Mouse (Mus musculus) layer of hippocampus, adult 6 months (tissue): ENCODE results near the gene Tspo2. TPM values are rescaled to one million over a fixed set of nuclear protein-coding genes. Genes with fewer than 3 reads are reported as not detected.

Source experiments
- long read RNA-seq, 2 experiments: library from polyadenylated mRNA; unstranded; transcript quantifications; one replicate each; pipeline ENCODE4 v2.0.0; 2019 to 2020
- polyA plus RNA-seq: library from polyadenylated mRNA; unstranded; fragments of <200 nt; fragmentation: Nextera tagmentation; gene quantifications from 2 replicates; pipeline ENCODE4 v1.2.3, GENCODE M21; 2021

Tspo2 gene
- not detected in 2 replicates for polyA plus RNA-seq
- long read RNA-seq, experiment 1: 0 reads
- long read RNA-seq, experiment 2: 0 reads

DNA sequence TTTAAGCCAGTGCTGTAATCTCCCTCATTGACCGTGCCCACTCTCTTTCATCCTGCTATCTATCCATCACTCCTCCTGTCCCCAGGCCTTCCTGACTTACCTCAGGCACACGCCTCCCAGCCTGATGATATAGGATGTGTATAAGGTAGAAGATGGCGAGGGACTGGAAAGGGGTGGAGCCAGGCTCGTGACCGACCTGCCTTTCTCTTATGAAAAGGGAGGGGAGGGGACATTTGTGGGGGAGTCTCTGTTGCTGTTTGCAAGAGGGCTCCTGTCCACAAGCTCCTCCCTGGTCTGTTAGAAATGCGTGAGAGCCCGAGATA is at the start of gene Tspo2:
Gene Tspo2 (minus strand): TSS at position 170 of the 323 bp plus-strand sequence.

GRCm38 (mm10) chr17:48454688-48455087 is 3.4 kb upstream of the Tspo2 start, which contains the start of gene Unc5cl:
Gene Unc5cl (plus strand): TSS chr17:48454901.

GRCm38 (mm10) chr17:48432158-48432980 is 19.0 kb downstream of the Tspo2 start, which contains the start of gene Apobec2:
Gene Apobec2 (minus strand): TSS chr17:48432930.

GRCm38 (mm10) chr17:48409380-48410298 is 41.7 kb downstream of the Tspo2 start, which contains the start of the genes Nfya and Oard1:
Gene Nfya (minus strand): TSS chr17:48409906.
Gene Oard1 (plus strand): TSS chr17:48410014.

Other genes starting within 250 kb of the Tspo2 start
- gene Trem1, start 218.8 kb downstream of the Tspo2 start, polyA plus RNA-seq: not detected in 2 replicates
- gene Trem3, start 203.7 kb downstream of the Tspo2 start, polyA plus RNA-seq: 0.62 TPM in 1 of 2 replicates, not detected in the other
- not detected in 2 replicates for gene Treml4, start 187.2 kb downstream of the Tspo2 start, polyA plus RNA-seq
- 0.06 and 0.11 TPM in 2 replicates for gene Treml2, start 152.0 kb downstream of the Tspo2 start, polyA plus RNA-seq
- 0.08 TPM in 1 of 2 replicates, not detected in the other for gene B430306N03Rik, start 135.4 kb downstream of the Tspo2 start, polyA plus RNA-seq
- 42.6 and 42.7 TPM in 2 replicates for gene Trem2, start 105.1 kb downstream of the Tspo2 start, polyA plus RNA-seq
- 0.11 TPM in 1 of 2 replicates, not detected in the other for gene Treml1, start 91.6 kb downstream of the Tspo2 start, polyA plus RNA-seq
- gene Nfya, start 41.6 kb downstream of the Tspo2 start, polyA plus RNA-seq: 1.3 and 1.8 TPM in 2 replicates
- gene Oard1, start 41.5 kb downstream of the Tspo2 start, polyA plus RNA-seq: 29.2 and 31.2 TPM in 2 replicates
- 0.26 and 0.38 TPM in 2 replicates for gene Apobec2, start 18.6 kb downstream of the Tspo2 start, polyA plus RNA-seq
- 0.26 and 0.46 TPM in 2 replicates for gene Unc5cl, start 3.4 kb upstream of the Tspo2 start, polyA plus RNA-seq